Mouse (Mus musculus): Measurements from ENCODE around the gene Spata31d1d.
"Not testable (repeated sequence)": the region's sequence is repeated elsewhere in the genome, so short reads cannot be mapped to it uniquely, and the experiment has no call there.

Spata31d1d gene

GRCm38 (mm10) chr13:59731652-59732051 lies at the start of gene Spata31d1d:
Gene Spata31d1d (minus strand): TSS chr13:59731752.
- DNase-seq (ENCODE audit: inconsistent age in 2 of 2, low spot score in 1 of 2): no peak

- not testable (repeated sequence) for DNase-seq (ENCODE audit: inconsistent age in 2 of 2, low spot score in 1 of 2)
Measured at GRCm38 (mm10) chr13:59779744-59780264, 48.3 kb upstream of the Spata31d1d start.

GRCm38 (mm10) chr13:59779213-59779612 lies 47.7 kb upstream of the Spata31d1d start:
- no peak for DNase-seq (ENCODE audit: inconsistent age in 2 of 2, low spot score in 1 of 2)

GRCm38 (mm10) chr13:59775168-59775567 lies 43.6 kb upstream of the Spata31d1d start:
- DNase-seq (ENCODE audit: inconsistent age in 2 of 2, low spot score in 1 of 2): peak in 1 of 2 experiments; percentile 47

- peak; percentile 78 to 90 for DNase-seq (ENCODE audit: inconsistent age in 2 of 2, low spot score in 1 of 2)
Measured at GRCm38 (mm10) chr13:59771257-59771656, 39.7 kb upstream of the Spata31d1d start.

GRCm38 (mm10) chr13:59770847-59771246 lies 39.3 kb upstream of the Spata31d1d start:
- no peak for DNase-seq (ENCODE audit: inconsistent age in 2 of 2, low spot score in 1 of 2)

GRCm38 (mm10) chr13:59770164-59770562 lies 38.6 kb upstream of the Spata31d1d start:
- DNase-seq (ENCODE audit: inconsistent age in 2 of 2, low spot score in 1 of 2): peak; percentile 90 to 96

GRCm38 (mm10) chr13:59769296-59770163 lies 38.0 kb upstream of the Spata31d1d start, which contains the start of gene Isca1:
Gene Isca1 (minus strand): TSS chr13:59769810.
- DNase-seq (ENCODE audit: inconsistent age in 2 of 2, low spot score in 1 of 2): peak; percentile 99 to 100

GRCm38 (mm10) chr13:59768531-59768930 lies 37.0 kb upstream of the Spata31d1d start:
- peak in 1 of 2 experiments; percentile 56 for DNase-seq (ENCODE audit: inconsistent age in 2 of 2, low spot score in 1 of 2)

- DNase-seq (ENCODE audit: inconsistent age in 2 of 2, low spot score in 1 of 2): peak in 1 of 2 experiments; percentile 48
Measured at GRCm38 (mm10) chr13:59766786-59767515, 35.4 kb upstream of the Spata31d1d start.

GRCm38 (mm10) chr13:59762791-59763190 lies 31.2 kb upstream of the Spata31d1d start:
- DNase-seq (ENCODE audit: inconsistent age in 2 of 2, low spot score in 1 of 2): no peak

- no peak for DNase-seq (ENCODE audit: inconsistent age in 2 of 2, low spot score in 1 of 2)
Measured at GRCm38 (mm10) chr13:59756906-59757305, 25.4 kb upstream of the Spata31d1d start.

GRCm38 (mm10) chr13:59750310-59750709 lies 18.8 kb upstream of the Spata31d1d start:
- no peak for DNase-seq (ENCODE audit: inconsistent age in 2 of 2, low spot score in 1 of 2)

GRCm38 (mm10) chr13:59746711-59747110 lies 15.2 kb upstream of the Spata31d1d start, which contains the start of gene 1700014D04Rik:
Gene 1700014D04Rik (minus strand): TSS chr13:59746752.
- no peak for DNase-seq (ENCODE audit: inconsistent age in 2 of 2, low spot score in 1 of 2)

GRCm38 (mm10) chr13:59746164-59746563 lies 14.6 kb upstream of the Spata31d1d start:
- no peak for DNase-seq (ENCODE audit: inconsistent age in 2 of 2, low spot score in 1 of 2)

GRCm38 (mm10) chr13:59745462-59745861 lies 13.9 kb upstream of the Spata31d1d start:
- no peak for DNase-seq (ENCODE audit: inconsistent age in 2 of 2, low spot score in 1 of 2)

- peak in 1 of 2 experiments; percentile 16 for DNase-seq (ENCODE audit: inconsistent age in 2 of 2, low spot score in 1 of 2)
Measured at GRCm38 (mm10) chr13:59741697-59742096, 10.1 kb upstream of the Spata31d1d start.

GRCm38 (mm10) chr13:59741096-59741495 lies 9.5 kb upstream of the Spata31d1d start:
- peak; percentile 81 to 87 for DNase-seq (ENCODE audit: inconsistent age in 2 of 2, low spot score in 1 of 2)

GRCm38 (mm10) chr13:59739397-59739796 lies 7.8 kb upstream of the Spata31d1d start:
- no peak for DNase-seq (ENCODE audit: inconsistent age in 2 of 2, low spot score in 1 of 2)

GRCm38 (mm10) chr13:59738455-59738854 lies 6.9 kb upstream of the Spata31d1d start:
- DNase-seq (ENCODE audit: inconsistent age in 2 of 2, low spot score in 1 of 2): no peak

GRCm38 (mm10) chr13:59735190-59735589 lies 3.6 kb upstream of the Spata31d1d start:
- no peak for DNase-seq (ENCODE audit: inconsistent age in 2 of 2, low spot score in 1 of 2)

All from adrenal gland, adult (tissue).